Mouse (Mus musculus): ENCODE measurements around the gene Tbc1d22a.

DNA sequence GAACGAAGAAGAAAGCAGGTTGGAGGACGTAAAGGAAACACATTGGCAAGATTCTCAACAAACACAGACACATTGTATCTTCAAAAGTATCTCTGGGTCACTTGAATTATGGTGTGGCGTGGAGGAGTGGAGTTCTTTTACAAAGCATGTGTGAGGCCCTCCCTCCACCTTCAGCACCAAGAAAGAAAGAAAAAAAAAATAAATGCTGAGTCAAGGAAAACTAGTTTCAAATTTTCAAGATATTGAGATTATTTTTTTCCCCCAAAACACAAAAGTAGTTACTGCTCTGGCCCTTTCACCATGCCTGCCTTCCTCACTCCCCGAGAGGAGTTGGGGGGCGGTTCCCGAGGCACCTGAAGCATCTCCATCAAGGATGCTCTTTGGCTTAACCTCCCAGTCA is 35.7 kb upstream of the Tbc1d22a start:
- TF ChIP-seq POLR2A (IDR thresholded peaks at IDR 0.05; ENCODE audit: control insufficient read depth, low read depth, low read length) (no peak), CTCF (IDR thresholded peaks at IDR 0.05; ENCODE audit: control insufficient read depth, insufficient read depth, insufficient replicate concordance, low read depth, low read length) (no peak)

Data from testis, adult 2 months (tissue).